Mouse (Mus musculus) heart, embryonic 15.5 days (tissue): ENCODE measurements around the gene Cdh23. TPM values are rescaled to one million over a fixed set of nuclear protein-coding genes. Genes with fewer than 3 reads are reported as not detected.

Experiments used
- ATAC-seq: fragments of 200-750 bp; cut with Nextera tagmentation; replicated peaks from 2 replicates; pipeline ENCODE4 v1.8.0; 2017; ENCODE audit warnings: low read depth, moderate TSS enrichment; ENCODE audit not compliant: insufficient number of reproducible peaks, insufficient read depth, low FRiP score
- H3K27ac ChIP-seq: fragments of 300-500 bp; sonication (generic); 2 replicates; pipeline ENCODE4 v1.5.1; 2015; ENCODE audit warnings: mild to moderate bottlenecking, inconsistent platforms
- H3K27me3 ChIP-seq: fragments of 300-500 bp; sonication (generic); 2 replicates; pipeline ENCODE4 v1.6.1; 2015; ENCODE audit warnings: inconsistent platforms
- H3K36me3 ChIP-seq: fragments of 300-500 bp; sonication (generic); 2 replicates; pipeline ENCODE4 v1.6.1; 2015; ENCODE audit warnings: mild to moderate bottlenecking, inconsistent platforms
- H3K4me1 ChIP-seq: fragments of 300-500 bp; sonication (generic); replicated peaks from 2 replicates; pipeline ENCODE4 v1.6.1; 2015; ENCODE audit warnings: inconsistent platforms
- H3K4me2 ChIP-seq: fragments of 300-500 bp; sonication (generic); 2 replicates; pipeline ENCODE4 v1.6.1; 2015; ENCODE audit warnings: inconsistent platforms, mild to moderate bottlenecking, moderate library complexity
- H3K4me3 ChIP-seq: fragments of 300-500 bp; sonication (generic); 2 replicates; pipeline ENCODE4 v1.5.1; 2015; ENCODE audit warnings: mild to moderate bottlenecking, inconsistent platforms
- H3K9ac ChIP-seq: fragments of 300-500 bp; sonication (generic); 2 replicates; pipeline ENCODE4 v1.6.1; 2015; ENCODE audit warnings: mild to moderate bottlenecking, inconsistent platforms
- H3K9me3 ChIP-seq: fragments of 300-500 bp; sonication (generic); replicated peaks from 2 replicates; pipeline ENCODE4 v1.6.1; 2016; ENCODE audit warnings: inconsistent platforms
- WGBS: fragments of 180-500 bp; shearing (Covaris S2); methylation state at CpG from one replicate; pipeline ENCODE4 v1.1.7; 2015; ENCODE audit warnings: mixed read lengths; 5-methylcytosine and 5-hydroxymethylcytosine counted together
- polyA plus RNA-seq: library from polyadenylated mRNA; unstranded; fragments of >200 nt; fragmentation: Nextera tagmentation; extraction: Ambion mirVana; gene quantifications from 2 replicates; pipeline ENCODE4 v1.2.1, GENCODE M21; 2015

The Cdh23 gene
- polyA plus RNA-seq, 1 experiment from 2014 or later = 0.50 TPM

DNA sequence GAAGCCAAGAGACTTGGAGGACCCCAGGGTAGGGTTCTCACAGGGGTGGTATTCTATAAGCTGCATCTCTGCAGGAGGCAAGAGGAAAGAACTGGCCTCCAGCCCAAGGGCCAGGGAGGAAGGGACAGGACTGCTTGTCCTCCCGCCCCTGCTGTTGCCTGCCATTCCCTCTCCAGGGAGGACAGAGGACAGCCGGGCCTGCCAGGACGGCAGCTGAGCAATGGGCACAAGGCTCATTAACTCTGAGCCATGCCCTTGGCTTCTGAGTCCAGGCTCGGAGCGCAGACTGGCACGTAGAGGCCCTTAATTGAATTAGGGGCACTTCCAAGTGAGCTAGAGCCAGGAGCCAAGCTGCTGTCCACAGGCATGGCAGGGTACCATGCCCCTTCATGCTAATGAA lies 101.1 kb downstream of the Cdh23 start:
- Histone ChIP-seq H3K9me3 (no peaks in the 10 kb centered on the region), H3K27me3 (no peaks in the 10 kb centered on the region), H3K4me2 (no peak overlapping the region), H3K4me3 (no peak overlapping the region), H3K27ac (no peak overlapping the region), H3K36me3 (no peaks in the 10 kb centered on the region), H3K9ac (no peak overlapping the region), H3K4me1 (no peaks in the 10 kb centered on the region)
- no peak for ATAC-seq
- WGBS = 81% methylated on average over 6 of the region's 6 CpGs

DNA sequence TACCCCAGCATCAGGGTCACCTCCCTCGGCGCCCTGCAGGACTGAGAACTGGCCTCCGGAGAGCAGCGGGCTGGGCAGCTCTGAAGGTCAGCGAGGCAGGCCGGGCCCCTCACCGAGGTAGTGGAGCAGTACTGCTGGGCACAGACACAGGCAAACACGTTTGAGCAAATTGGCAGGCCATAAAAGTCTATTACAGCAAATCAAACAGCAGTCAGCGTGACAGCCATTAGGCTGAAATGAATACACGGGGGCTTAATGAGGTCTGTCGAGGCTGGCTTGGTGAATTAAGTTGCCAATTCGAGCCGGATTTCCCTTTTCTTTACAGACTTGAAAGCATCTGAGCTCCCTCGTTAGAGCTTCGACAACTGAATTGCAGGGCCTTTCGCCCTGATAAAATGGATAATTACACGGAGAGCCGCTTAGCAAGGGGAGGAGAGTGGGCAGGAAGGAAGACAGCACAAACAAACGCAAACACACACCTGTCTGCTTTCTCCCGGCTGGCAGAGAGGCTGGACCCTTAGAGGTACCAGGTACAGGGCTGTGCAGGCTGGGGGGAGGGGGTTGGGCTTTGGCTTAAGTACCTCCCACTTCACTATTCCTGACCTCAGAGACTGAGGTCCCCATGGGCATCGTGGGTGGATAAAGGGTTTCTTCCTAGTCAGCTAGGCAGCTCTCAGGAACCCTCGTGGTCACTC lies 103.3 kb downstream of the Cdh23 start:
- H3K9me3 ChIP-seq = no peaks in the 10 kb centered on the region
- ATAC-seq = no peak
- no peaks in the 10 kb centered on the region for H3K36me3 ChIP-seq
- H3K9ac ChIP-seq = no peak overlapping the region
- H3K4me2 ChIP-seq = no peak overlapping the region
- H3K4me3 ChIP-seq = no peak overlapping the region
- H3K27ac ChIP-seq = no peak overlapping the region
- no peaks in the 10 kb centered on the region for H3K4me1 ChIP-seq
- H3K27me3 ChIP-seq = no peaks in the 10 kb centered on the region
- 40% methylated on average over 22 of the region's 22 CpGs for WGBS

DNA sequence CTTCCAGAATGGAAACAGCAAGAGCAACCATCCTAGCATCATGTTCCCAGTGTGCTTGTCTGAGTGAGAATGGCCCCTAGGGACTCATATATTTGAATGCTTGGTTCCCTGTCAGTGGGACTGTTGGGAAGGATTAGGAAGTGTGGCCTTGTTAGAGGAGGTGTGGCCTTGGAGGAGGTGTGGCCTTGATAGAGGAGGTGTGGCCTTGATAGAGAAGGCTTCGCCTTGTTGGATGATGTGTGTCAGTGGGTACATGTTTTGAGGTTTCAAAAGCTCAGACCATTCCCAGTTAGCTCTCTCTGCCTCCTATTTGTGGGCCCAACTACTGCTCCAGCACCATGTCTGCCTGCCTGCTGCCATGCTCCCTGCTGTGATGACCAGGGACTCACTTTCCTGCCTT lies 105.0 kb downstream of the Cdh23 start:
- H3K9me3 ChIP-seq = no peaks in the 10 kb centered on the region
- WGBS = 65% methylated on average over 1 of the region's 1 CpGs
- no peaks in the 10 kb centered on the region for H3K27me3 ChIP-seq
- no peak overlapping the region for H3K4me3 ChIP-seq
- no peak overlapping the region for H3K4me2 ChIP-seq
- ATAC-seq = no peak
- H3K9ac ChIP-seq = no peak overlapping the region
- H3K36me3 ChIP-seq = no peaks in the 10 kb centered on the region
- H3K4me1 ChIP-seq = no peaks in the 10 kb centered on the region
- H3K27ac ChIP-seq = no peak overlapping the region

DNA sequence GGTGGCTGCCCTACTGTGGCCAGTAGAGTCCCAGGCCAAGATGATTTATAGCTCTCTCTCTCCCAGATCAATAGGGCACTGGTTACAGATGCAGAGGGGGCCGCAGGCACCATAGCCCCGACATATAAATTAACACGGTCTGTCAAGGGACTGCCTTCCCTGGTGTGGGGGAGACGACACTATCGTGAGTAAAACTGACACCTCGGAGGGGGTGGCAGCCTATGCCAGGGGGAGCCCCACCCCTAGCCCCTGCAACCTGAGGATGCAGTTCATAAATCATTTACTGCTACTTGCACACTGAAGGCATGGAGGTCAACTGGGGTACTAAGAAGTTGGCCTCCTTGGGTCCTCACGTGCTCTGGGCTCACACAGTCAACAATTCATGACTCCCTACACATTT lies 106.0 kb downstream of the Cdh23 start:
- ATAC-seq = no peak
- 76% methylated on average over 7 of the region's 7 CpGs for WGBS
- H3K27me3 ChIP-seq = no peaks in the 10 kb centered on the region

DNA sequence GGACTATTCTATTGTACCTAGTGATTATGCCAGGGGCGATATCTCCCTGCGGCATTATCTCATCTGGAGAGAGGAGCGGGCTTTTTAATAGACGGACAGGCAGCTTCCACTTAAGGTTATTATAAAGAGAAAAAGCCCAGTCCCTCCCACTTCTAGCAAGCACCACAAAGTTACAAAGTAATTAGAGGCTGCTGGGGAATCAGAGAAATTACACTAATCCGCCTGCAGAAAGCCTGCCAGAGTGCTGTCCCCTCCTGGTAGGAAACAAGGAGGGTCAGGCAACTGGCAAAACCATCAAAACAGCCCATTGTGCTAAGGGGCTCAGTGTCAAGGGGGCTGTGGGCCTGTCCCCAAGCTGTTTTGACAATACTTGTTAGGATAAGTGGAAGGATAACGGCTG lies 110.6 kb downstream of the Cdh23 start:
- Histone ChIP-seq H3K9me3 (no peaks in the 10 kb centered on the region), H3K27ac (no peak overlapping the region), H3K36me3 (no peaks in the 10 kb centered on the region), H3K9ac (no peak overlapping the region), H3K4me3 (no peak overlapping the region), H3K4me1 (no peaks in the 10 kb centered on the region), H3K27me3 (no peaks in the 10 kb centered on the region; the same call in 1 of the 2 replicates), H3K4me2 (no peak overlapping the region)
- ATAC-seq = no peak
- 53% methylated on average over 6 of the region's 6 CpGs for WGBS

More for the DNA sequence above, 106.0 kb downstream of the Cdh23 start:
- no peaks in the 10 kb centered on the region for H3K36me3 ChIP-seq
- H3K4me2 ChIP-seq = no peak overlapping the region
- H3K27ac ChIP-seq = no peak overlapping the region
- H3K4me1 ChIP-seq = no peaks in the 10 kb centered on the region
- H3K4me3 ChIP-seq = no peak overlapping the region
- H3K9ac ChIP-seq = no peak overlapping the region
- H3K9me3 ChIP-seq = no peaks in the 10 kb centered on the region

DNA sequence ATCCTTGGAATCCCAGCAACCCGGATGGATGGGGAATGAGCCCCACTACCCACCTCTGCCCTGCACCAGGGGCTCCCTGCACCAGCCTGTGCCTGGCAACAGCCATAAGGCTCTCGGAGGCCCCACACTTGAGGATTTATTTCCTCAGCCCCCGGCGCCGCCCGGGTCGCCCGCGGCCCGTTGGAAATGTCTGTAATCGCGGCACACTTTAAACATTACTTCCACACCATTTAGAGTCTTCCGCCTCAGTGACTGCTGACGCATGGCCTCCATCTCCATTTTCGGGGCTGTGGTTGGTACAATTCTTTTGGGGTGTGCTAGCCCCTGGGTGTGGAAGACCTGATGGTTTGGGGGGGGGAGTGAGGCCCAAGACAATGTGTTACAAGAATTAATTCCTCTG lies 113.3 kb downstream of the Cdh23 start:
- Histone ChIP-seq H3K9me3 (no peaks in the 10 kb centered on the region), H3K27me3 (no peaks in the 10 kb centered on the region; the same call in 1 of the 2 replicates), H3K4me1 (peaks cover 3% of the 10 kb centered on the region), H3K9ac (no peak overlapping the region), H3K27ac (no peak overlapping the region), H3K36me3 (no peaks in the 10 kb centered on the region), H3K4me3 (no peak overlapping the region), H3K4me2 (no peak overlapping the region)
- no peak for ATAC-seq
- 68% methylated on average over 15 of the region's 15 CpGs for WGBS

DNA sequence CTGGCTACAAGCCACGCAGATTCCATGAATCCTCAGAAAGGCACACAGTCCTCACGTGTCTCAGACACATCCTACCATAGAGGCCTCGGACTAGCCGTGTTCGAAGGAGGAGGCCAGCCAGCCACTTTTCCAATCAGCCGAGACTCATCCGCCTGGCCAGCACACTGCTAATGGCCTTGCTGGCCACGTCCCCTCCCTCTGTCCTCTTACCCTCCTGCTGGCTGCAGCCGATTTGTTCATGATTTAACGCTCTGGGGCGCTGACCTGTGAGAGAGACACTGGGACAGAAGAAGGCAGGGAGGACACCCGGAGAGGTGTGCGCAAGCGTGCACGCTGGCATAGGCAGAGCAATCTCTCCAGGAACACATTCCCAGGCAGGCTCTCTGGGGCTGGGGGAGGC lies 115.6 kb downstream of the Cdh23 start:
- Histone ChIP-seq H3K4me3 (no peak overlapping the region), H3K27me3 (no peaks in the 10 kb centered on the region; the same call in 1 of the 2 replicates), H3K36me3 (no peaks in the 10 kb centered on the region), H3K4me1 (peaks cover 12% of the 10 kb centered on the region), H3K9me3 (no peaks in the 10 kb centered on the region), H3K4me2 (no peak overlapping the region), H3K9ac (no peak overlapping the region), H3K27ac (no peak overlapping the region)
- ATAC-seq = no peak
- WGBS = 83% methylated on average over 15 of the region's 15 CpGs

DNA sequence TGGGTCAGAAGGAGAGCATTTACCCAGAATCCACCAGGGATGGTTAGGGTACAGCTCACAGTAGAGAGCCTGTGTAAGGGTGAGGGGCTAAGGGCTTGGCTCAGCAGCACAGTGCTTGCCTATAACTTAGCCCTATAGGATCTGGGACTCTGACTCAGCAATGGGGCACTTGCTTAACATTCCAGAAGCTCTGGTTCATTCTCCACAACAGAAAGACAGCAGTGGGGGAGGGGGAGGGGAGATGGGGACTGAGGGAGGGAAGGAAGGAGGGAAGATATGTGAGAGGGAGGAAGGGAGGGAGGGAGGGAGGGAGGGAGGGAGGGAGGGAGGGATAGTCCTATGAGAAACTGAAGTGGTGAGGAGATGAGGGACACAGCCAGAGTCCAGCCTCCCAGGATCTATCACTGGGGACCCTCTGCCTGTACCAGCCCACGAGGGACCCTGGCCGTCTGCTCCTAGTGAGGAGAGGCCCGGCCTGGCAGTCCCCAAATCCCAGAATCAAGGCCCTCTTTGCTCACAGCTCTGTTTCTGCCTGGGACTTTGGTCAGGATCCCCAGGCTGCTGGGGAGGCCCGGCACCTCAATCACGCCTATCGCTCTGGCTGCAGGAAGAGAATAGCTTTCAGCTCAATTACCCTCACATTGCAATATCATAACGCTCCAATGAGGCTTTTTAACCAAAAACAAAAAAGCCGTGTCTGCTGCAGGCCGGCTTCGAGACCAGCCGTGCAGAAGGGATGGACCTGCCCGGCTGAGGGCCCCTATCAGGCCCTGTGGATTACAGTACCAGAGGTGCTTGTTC lies 117.4 kb downstream of the Cdh23 start:
- WGBS = 86% methylated on average over 12 of the region's 12 CpGs
- Histone ChIP-seq H3K27me3 (no peaks in the 10 kb centered on the region), H3K9ac (no peak overlapping the region), H3K4me3 (no peak overlapping the region), H3K4me2 (no peak overlapping the region), H3K36me3 (no peaks in the 10 kb centered on the region), H3K9me3 (no peaks in the 10 kb centered on the region), H3K4me1 (peaks cover 12% of the 10 kb centered on the region), H3K27ac (no peak overlapping the region)
- no peak for ATAC-seq

DNA sequence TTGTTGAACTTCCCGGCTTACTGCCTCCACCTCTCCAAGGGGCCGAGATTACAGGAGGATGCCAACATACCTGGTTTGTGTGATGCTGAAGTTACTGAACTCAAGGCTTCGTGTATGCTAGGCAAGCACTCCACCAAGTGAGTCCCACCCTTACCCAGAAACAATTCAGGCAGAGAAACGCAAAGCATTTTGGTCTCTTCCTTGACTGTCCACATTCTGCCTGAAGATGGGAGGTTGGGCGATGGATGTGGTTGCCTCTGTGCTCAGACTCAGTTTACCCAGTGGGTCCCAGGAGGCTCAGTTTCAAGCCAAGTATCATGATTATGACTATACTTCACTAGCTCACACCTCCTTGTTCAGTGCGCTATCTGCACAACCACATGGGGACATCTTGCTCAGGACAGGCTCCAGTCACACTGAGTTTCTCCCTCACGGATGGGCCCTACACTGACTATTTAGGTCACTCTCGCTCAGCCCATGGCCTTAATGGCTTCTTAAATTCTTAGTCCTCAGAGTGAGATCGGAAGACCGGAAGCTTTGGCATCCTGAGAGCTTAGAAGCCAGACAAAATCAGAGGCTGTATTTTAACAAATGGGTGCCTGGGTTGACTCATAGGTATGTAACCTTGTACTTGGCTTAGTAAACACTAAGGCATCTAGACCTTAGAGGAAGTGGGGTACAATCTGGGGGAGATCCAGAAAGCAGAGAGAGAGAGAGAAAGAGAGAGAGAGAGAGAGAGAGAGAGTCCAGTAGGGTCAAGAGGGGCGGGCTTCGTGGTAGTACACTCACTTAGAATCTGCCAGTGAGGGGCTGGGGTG lies 118.2 kb downstream of the Cdh23 start:
- no peaks in the 10 kb centered on the region for H3K27me3 ChIP-seq
- H3K4me2 ChIP-seq = no peak overlapping the region
- H3K4me3 ChIP-seq = no peak overlapping the region
- no peak overlapping the region for H3K9ac ChIP-seq
- H3K27ac ChIP-seq = no peak overlapping the region
- H3K9me3 ChIP-seq = no peaks in the 10 kb centered on the region
- H3K4me1 ChIP-seq = peaks cover 12% of the 10 kb centered on the region
- no peaks in the 10 kb centered on the region for H3K36me3 ChIP-seq
- no peak for ATAC-seq
- 81% methylated on average over 12 of the region's 12 CpGs for WGBS

DNA sequence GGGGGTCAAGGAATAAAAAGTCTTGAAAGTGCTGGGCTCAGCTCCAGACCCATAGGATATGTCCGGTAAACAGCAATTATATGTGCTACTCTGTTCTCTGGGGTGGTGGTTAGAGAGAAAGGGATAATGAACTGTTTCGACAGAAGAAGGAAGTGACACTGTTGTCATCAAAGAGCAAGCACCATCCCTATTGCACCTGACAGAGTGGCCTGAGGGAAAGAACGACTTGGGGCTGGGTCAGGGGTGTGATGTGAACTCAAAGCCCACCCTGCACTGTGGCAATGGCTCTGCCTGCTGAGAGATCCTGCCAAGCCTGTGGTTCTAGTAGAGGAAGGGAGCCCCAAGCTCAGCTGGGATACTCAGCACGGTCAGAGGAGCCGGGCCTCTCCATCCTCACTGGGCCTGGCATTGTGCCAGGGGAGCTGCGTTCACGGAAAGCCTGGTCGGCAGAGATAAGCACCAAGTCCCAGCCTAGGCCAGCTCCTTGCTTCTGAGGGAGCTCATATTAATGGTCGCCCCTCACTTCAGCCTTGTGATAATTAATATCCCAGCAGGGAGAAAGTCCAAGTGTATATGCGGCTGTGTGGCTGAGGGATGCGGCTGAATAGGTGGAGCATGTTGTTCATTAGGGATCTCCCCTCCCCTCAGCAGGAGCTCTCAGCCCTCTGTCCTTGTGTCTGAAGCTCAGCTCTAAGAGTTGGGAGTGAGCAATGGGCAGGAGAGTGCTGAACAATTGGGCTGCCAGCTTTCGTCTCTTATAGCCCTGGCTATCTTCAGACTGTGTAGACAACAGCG lies 119.0 kb downstream of the Cdh23 start:
- Histone ChIP-seq H3K36me3 (no peaks in the 10 kb centered on the region), H3K27me3 (no peaks in the 10 kb centered on the region), H3K4me3 (no peak overlapping the region), H3K9me3 (no peaks in the 10 kb centered on the region), H3K27ac (no peak overlapping the region), H3K4me2 (no peak overlapping the region), H3K4me1 (peaks cover 12% of the 10 kb centered on the region), H3K9ac (no peak overlapping the region)
- 25% methylated on average over 13 of the region's 13 CpGs for WGBS
- peak; percentile 84 for ATAC-seq

DNA sequence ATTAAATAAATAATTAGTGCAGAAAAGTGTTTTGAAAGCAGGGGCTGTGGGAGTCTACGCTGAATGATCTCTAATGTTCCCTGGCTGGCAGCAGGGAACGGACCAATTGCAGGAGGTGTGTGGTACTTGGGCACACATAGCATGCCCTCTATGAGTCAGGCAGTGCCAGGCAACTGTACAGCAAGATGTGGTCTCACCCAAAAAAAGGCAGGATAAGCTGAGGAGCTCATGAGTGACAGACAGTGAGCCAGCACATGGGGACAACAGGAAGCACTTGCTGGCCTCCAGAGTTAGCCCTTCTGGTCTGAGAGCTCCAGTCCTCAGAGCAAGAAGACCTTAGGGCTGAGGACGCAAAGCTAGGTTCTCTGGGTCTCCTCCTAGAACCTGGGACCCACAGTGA lies 121.4 kb downstream of the Cdh23 start:
- Histone ChIP-seq H3K4me3 (no peak overlapping the region), H3K9me3 (no peaks in the 10 kb centered on the region), H3K4me2 (no peak overlapping the region), H3K36me3 (no peaks in the 10 kb centered on the region), H3K27ac (no peak overlapping the region), H3K9ac (no peak overlapping the region), H3K4me1 (peaks cover 12% of the 10 kb centered on the region), H3K27me3 (0 out of 2 replicates have a peak, but pooled peaks cover 2% of the 10 kb centered on the region)
- WGBS = 84% methylated on average over 3 of the region's 3 CpGs
- no peak for ATAC-seq
